Mouse (Mus musculus) bone marrow, adult 2 months (tissue): ENCODE data around the gene Limch1. TPM values are rescaled to one million over a fixed set of nuclear protein-coding genes. Genes with fewer than 3 reads are reported as not detected.

Experiments
- H3K27ac ChIP-seq: fragments of 200-500 bp; 2 replicates; pipeline ENCODE4 v1.5.1; 2012; ENCODE audit warnings: low read depth, mild to moderate bottlenecking, control low read depth, inconsistent platforms, low read length; ENCODE audit not compliant: control insufficient read depth, poor library complexity, insufficient read depth
- H3K4me1 ChIP-seq: fragments of 200-500 bp; 2 replicates; pipeline ENCODE4 v1.6.1; 2011; ENCODE audit warnings: low read length; ENCODE audit not compliant: control insufficient read depth, insufficient read depth
- H3K4me3 ChIP-seq: fragments of 200-500 bp; replicated peaks from 2 replicates; pipeline ENCODE3; 2011; ENCODE audit warnings: mild to moderate bottlenecking, low read depth, low read length, control low read depth; ENCODE audit not compliant: control insufficient read depth
- CTCF ChIP-seq: fragments of 200-500 bp; IDR thresholded peaks from 2 replicates; pipeline ENCODE4 v1.5.1; 2011; ENCODE audit warnings: low read length, control low read depth; ENCODE audit not compliant: control insufficient read depth, insufficient read depth
- POLR2A ChIP-seq: fragments of 200-500 bp; IDR thresholded peaks from 2 replicates; pipeline ENCODE4 v1.6.1; 2011; ENCODE audit warnings: low read depth, mild to moderate bottlenecking, control low read depth, low read length, borderline replicate concordance; ENCODE audit not compliant: control insufficient read depth
- WGBS: fragments of 180-500 bp; shearing (Covaris S2); methylation state at CpG from one replicate; pipeline ENCODE4 v1.1.7; 2018; 5-methylcytosine and 5-hydroxymethylcytosine counted together
- polyA plus RNA-seq: library from polyadenylated mRNA; stranded (reverse); fragments of >200 nt; gene quantifications from 2 replicates; pipeline ENCODE4 v1.2.4, GENCODE M21; 2011; ENCODE audit warnings: low replicate concordance; ENCODE audit not compliant: missing spikeins, insufficient read depth, insufficient read length

Limch1 gene
- polyA plus RNA-seq, 1 experiment = 13.5 TPM

DNA sequence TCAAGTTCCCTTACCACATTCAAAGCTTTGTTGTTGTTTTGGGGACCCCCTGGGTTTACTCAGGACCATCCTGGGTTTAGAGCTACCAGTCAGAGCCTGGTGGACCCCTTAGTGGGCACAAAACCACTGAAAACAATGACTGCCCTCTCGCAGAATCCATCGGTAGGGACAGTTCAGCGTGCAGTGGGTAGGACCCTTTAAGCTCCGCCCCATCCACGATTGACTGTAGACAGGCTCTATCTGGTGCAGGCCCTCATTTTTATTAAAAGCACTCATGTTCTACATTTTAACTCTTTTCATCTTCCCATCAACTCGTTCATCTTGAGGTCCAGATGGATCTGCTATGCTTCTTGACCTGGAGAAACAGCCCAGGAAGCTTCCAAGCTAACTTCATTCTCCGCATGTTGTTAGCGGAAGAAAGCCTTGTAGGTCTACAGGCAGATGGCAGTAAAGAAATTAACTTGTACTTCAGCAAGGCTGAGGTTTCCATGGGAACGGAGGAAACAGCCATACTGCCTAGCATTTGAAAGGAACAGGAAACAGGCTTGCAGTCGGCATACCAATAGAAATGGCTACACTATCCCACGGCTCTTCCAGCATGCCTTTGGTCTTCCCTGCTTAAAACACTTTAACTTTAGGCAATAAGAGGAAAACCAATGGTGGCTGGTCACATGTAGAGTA lies 14.9 kb upstream of the Limch1 start:
- Histone ChIP-seq H3K4me3 (no peak overlapping the region), H3K4me1 (no peaks in the 10 kb centered on the region), H3K27ac (no peak overlapping the region)
- WGBS = 42% methylated on average over 11 of the region's 11 CpGs
- TF ChIP-seq POLR2A = no peak
- no peak for TF ChIP-seq CTCF

DNA sequence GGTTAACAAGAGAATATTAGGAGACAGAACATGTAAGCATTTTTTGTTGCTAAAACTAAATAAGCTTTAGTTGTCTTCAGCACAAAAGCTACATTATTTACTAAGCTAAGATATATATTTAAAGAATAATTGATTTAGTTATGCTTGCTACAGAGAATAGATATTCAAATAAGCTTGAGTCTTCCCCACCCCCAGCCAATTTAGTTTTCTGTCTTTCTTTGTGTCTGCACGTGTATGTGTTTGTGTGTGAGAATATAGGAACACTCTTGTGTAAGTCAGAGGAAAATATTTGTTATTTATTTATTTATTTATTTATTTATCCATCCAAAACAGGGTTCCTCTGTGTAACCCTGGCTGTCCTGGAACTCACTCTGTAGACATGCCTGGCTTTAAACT lies 14.3 kb upstream of the Limch1 start:
- TF ChIP-seq POLR2A (no peak), CTCF (no peak)
- H3K4me3 ChIP-seq = no peak overlapping the region
- no peaks in the 10 kb centered on the region for H3K4me1 ChIP-seq
- 76% methylated on average over 1 of the region's 1 CpGs for WGBS
- H3K27ac ChIP-seq = no peak overlapping the region

GRCm38 (mm10) chr5:66733556-66733955 lies 12.1 kb upstream of the Limch1 start:
- H3K27ac ChIP-seq = no peak overlapping the region
- H3K4me1 ChIP-seq = no peaks in the 10 kb centered on the region
- WGBS = 94% methylated on average over 1 of the region's 1 CpGs
- TF ChIP-seq POLR2A (no peak), CTCF (no peak)
- no peak overlapping the region for H3K4me3 ChIP-seq

DNA sequence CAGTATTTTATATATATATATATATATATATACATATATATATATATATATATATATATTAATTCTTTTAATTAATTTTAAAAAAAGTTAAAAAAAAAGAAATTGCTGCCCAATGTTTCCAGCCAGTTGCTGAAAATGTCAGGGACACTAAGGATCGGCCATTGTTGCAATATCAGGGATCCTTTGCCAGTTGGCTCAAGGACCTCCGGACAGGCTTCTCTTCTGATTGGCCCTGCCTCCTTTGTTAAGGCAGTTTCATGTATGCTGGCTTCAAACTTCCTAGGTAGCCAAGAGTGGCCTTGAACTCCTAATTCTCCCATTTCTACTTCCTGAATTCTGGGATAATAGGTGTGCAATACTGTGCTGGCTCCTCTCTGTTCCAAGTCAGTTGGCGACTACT lies 6.3 kb upstream of the Limch1 start:
- 84% methylated on average over 3 of the region's 3 CpGs for WGBS
- Histone ChIP-seq H3K4me3 (no peak overlapping the region), H3K27ac (no peak overlapping the region), H3K4me1 (no peaks in the 10 kb centered on the region)
- TF ChIP-seq POLR2A (no peak), CTCF (no peak)

GRCm38 (mm10) chr5:66745996-66746681 lies 512 bp downstream of the Limch1 start:
- no peak overlapping the region for H3K27ac ChIP-seq
- 2% methylated on average over 42 of the region's 42 CpGs for WGBS
- TF ChIP-seq CTCF (no peak), POLR2A (no peak)
- no peaks in the 10 kb centered on the region for H3K4me1 ChIP-seq
- H3K4me3 ChIP-seq = no peak overlapping the region

DNA sequence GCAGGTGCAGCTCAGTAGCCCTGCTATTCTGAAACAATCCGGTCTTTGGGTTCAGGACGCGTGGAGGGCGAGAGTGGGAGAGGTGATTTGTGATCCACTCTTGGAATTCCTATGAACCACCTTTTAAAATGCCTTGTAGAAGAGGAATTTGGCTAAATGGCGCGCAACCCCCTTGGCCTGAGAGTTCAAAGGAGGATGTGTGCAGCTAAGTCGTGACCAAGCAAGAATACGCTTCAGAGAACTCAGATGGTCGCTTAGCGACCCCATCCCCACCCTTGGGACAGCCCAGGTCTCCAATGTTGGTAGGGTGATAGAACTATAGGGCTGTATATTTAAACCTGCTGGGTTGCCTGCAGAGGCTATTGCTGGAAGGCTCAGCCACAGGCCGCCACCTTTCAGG lies 1.1 kb downstream of the Limch1 start:
- WGBS = 14% methylated on average over 11 of the region's 11 CpGs
- no peak overlapping the region for H3K4me3 ChIP-seq

GRCm38 (mm10) chr5:66747761-66748430 lies 2.3 kb downstream of the Limch1 start:
- Histone ChIP-seq H3K27ac (no peak overlapping the region), H3K4me3 (no peak overlapping the region), H3K4me1 (no peaks in the 10 kb centered on the region)
- WGBS = 61% methylated on average over 10 of the region's 10 CpGs
- no peak for TF ChIP-seq POLR2A
- no peak for TF ChIP-seq CTCF

More for the DNA sequence above, 1.1 kb downstream of the Limch1 start:
- no peak for TF ChIP-seq CTCF
- no peak for TF ChIP-seq POLR2A
- Histone ChIP-seq H3K27ac (no peak overlapping the region), H3K4me1 (no peaks in the 10 kb centered on the region)

GRCm38 (mm10) chr5:66748448-66749115 lies 3.0 kb downstream of the Limch1 start:
- no peak overlapping the region for H3K4me3 ChIP-seq
- TF ChIP-seq CTCF = no peak
- no peak for TF ChIP-seq POLR2A
- no peaks in the 10 kb centered on the region for H3K4me1 ChIP-seq
- H3K27ac ChIP-seq = no peak overlapping the region
- 65% methylated on average over 5 of the region's 5 CpGs for WGBS
